Comparison of ENCODE assay signal across 24 mouse cellular contexts in genomic region chr2:112517218-112517617, GRCm38 (mm10). TPM values are rescaled to one million over a fixed set of nuclear protein-coding genes. Genes with fewer than 3 reads are reported as not detected.
DNase-seq lines count a peak whose midpoint lies in the region; ATAC-seq and TF ChIP-seq lines count a peak whose summit lies in the region.
"Had no signal": no experiment of that assay in that cellular context is flagged by ENCODE, and none has a peak within 500 bp of the region (broad histone marks: within the 10 kb centered on the region; RNA-seq: fewer than 3 reads in every experiment).

No protein-coding gene starts in this region.

- H3K4me3 ChIP-seq in MEL (ENCODE audit: control insufficient read depth in 1 of 2, insufficient read depth in 1 of 2, low read depth in 2 of 2, low read length in 2 of 2): no peak overlapping the region
- H3K4me3 ChIP-seq in liver, embryonic 12.5 days: no peak overlapping the region
- H3K4me3 ChIP-seq: embryonic facial prominence, embryonic 10.5 days; embryonic facial prominence, embryonic 12.5 days; forebrain, embryonic 13.5 days; forebrain, embryonic 15.5 days had no signal

- no peak for ATAC-seq in liver, embryonic 12.5 days
- ATAC-seq: forebrain, embryonic 13.5 days; forebrain, embryonic 15.5 days; forebrain, postnatal 0 days had no signal

- TF ChIP-seq POLR2A in MEL (IDR thresholded peaks at IDR 0.05; ENCODE audit: control insufficient read depth in 1 of 2, insufficient read depth in 1 of 2, low read depth in 1 of 2, low read length in 2 of 2, poor library complexity in 1 of 2): no peak

- H3K4me1 ChIP-seq in MEL (ENCODE audit: control insufficient read depth in 1 of 2, insufficient read depth in 2 of 2, low read length in 2 of 2): peaks cover 5 to 8% of the 10 kb centered on the region in 2 experiments; a peak in 3 of 4 replicates
- H3K4me1 ChIP-seq in liver, embryonic 12.5 days: peaks cover 19% of the 10 kb centered on the region; the same call in 1 of the 2 replicates
- H3K4me1 ChIP-seq: embryonic facial prominence, embryonic 10.5 days; embryonic facial prominence, embryonic 12.5 days; forebrain, embryonic 13.5 days; forebrain, embryonic 15.5 days had no signal

- no peaks in the 10 kb centered on the region for H3K9me3 ChIP-seq in MEL (replicated peaks; ENCODE audit: insufficient read depth, low read length)
- H3K9me3 ChIP-seq in liver, embryonic 12.5 days (replicated peaks): no peaks in the 10 kb centered on the region
- H3K9me3 ChIP-seq: embryonic facial prominence, embryonic 10.5 days; embryonic facial prominence, embryonic 12.5 days; forebrain, embryonic 13.5 days; forebrain, embryonic 15.5 days; G1E had no signal

- TF ChIP-seq EP300 in MEL (IDR thresholded peaks at IDR 0.05; ENCODE audit: low read depth in 1 of 2, low read length in 2 of 2): no peak

- peak; percentile 34 for DNase-seq in CD4-positive helper T cell, adult 2 months (ENCODE audit: low read depth, low spot score)
- DNase-seq in CD4-positive, CD25-positive, alpha-beta regulatory T cell, adult 2 months (ENCODE audit: low read depth, low spot score): peak; percentile 65
- DNase-seq in MEL (ENCODE audit: low read depth, low spot score): no peak
- DNase-seq in induced T-regulatory cell, adult 2 months (ENCODE audit: low read depth): peak; percentile 66
- DNase-seq in gastrocnemius, postnatal 36 days: no peak
- no peak for DNase-seq in right cerebral cortex, postnatal 14 days
- no peak for DNase-seq in cerebellum, postnatal 25 days
- DNase-seq: adrenal gland, adult 8-10 months; adrenal gland, postnatal 14 days; adrenal gland, postnatal 36 days; cerebellum, adult 11-12 months; cerebellum, adult 2 months; cerebellum, adult 9-10 months; cerebellum, postnatal 14 days; forebrain, postnatal 0 days had no signal

- H3K27ac ChIP-seq in MEL (ENCODE audit: control insufficient read depth, low read depth, low read length): no peak overlapping the region
- no peak overlapping the region for H3K27ac ChIP-seq in liver, embryonic 12.5 days
- H3K27ac ChIP-seq: embryonic facial prominence, embryonic 10.5 days; embryonic facial prominence, embryonic 12.5 days; forebrain, embryonic 13.5 days; forebrain, embryonic 15.5 days had no signal

- whole genome bisulfite sequencing in liver, embryonic 12.5 days (ENCODE audit: insufficient replicate concordance): 69% methylated on average over 3 of the region's 3 CpGs

- peaks cover 0 to 14% of the 10 kb centered on the region in 2 experiments; a peak in 2 of 4 replicates for H3K36me3 ChIP-seq in MEL (ENCODE audit: control insufficient read depth in 1 of 2, insufficient read depth in 2 of 2, low read length in 2 of 2)
- H3K36me3 ChIP-seq in liver, embryonic 12.5 days: peaks cover 6% of the 10 kb centered on the region; the same call in 1 of the 2 replicates
- H3K36me3 ChIP-seq: embryonic facial prominence, embryonic 10.5 days; embryonic facial prominence, embryonic 12.5 days; forebrain, embryonic 15.5 days had no signal

- H3K9ac ChIP-seq in MEL (ENCODE audit: control insufficient read depth, low read depth, low read length, poor library complexity, severe bottlenecking): no peak overlapping the region
- no peak overlapping the region for H3K9ac ChIP-seq in liver, embryonic 12.5 days
- H3K9ac ChIP-seq: embryonic facial prominence, embryonic 12.5 days; forebrain, embryonic 13.5 days; forebrain, embryonic 15.5 days; forebrain, postnatal 0 days had no signal

- no peak for TF ChIP-seq CTCF in MEL (IDR thresholded peaks at IDR 0.05 in 2 of 3, conservative IDR thresholded peaks at IDR 0.05 in 1 of 3; ENCODE audit: control insufficient read depth in 1 of 3, insufficient read depth in 1 of 3, low read depth in 2 of 3, low read length in 3 of 3, poor library complexity in 1 of 3, severe bottlenecking in 1 of 3)

- TF ChIP-seq RAD21 in MEL (IDR thresholded peaks at IDR 0.05; ENCODE audit: low read depth, low read length): no peak

- H3K27me3 ChIP-seq in MEL (ENCODE audit: control insufficient read depth in 1 of 2, insufficient read depth in 2 of 2, low read length in 2 of 2): no peaks in the 10 kb centered on the region
- H3K27me3 ChIP-seq in liver, embryonic 12.5 days (replicated peaks): no peaks in the 10 kb centered on the region
- H3K27me3 ChIP-seq: CH12.LX; embryonic facial prominence, embryonic 12.5 days; forebrain, embryonic 13.5 days; forebrain, embryonic 15.5 days had no signal

- no peak overlapping the region for H3K4me2 ChIP-seq in liver, embryonic 12.5 days
- H3K4me2 ChIP-seq: embryonic facial prominence, embryonic 12.5 days; forebrain, embryonic 13.5 days; forebrain, embryonic 15.5 days had no signal

- intact Hi-C loops in gastrocnemius, postnatal 36 days (cut with DNase I): no loop called here

- H3K79me2 ChIP-seq in MEL (ENCODE audit: control insufficient read depth, insufficient read depth, low read length, poor library complexity): no peaks in the 10 kb centered on the region

TF ChIP-seq in MEL, 35 proteins besides CTCF, POLR2A, EP300 and RAD21:
- peak; percentile 41 for TF ChIP-seq GATA1 (IDR thresholded peaks at IDR 0.05; ENCODE audit: low read depth, low read length)
- TF ChIP-seq ETS1 (IDR thresholded peaks at IDR 0.05; ENCODE audit: low read depth, low read length): 0 out of 2 replicates have a peak, but pooled peaks have one; percentile 17
- TF ChIP-seq ZKSCAN1 (IDR thresholded peaks at IDR 0.05; ENCODE audit: low read depth, low read length): no peak

RNA-seq across cellular contexts. Expression of gene Aven, which starts 24.5 kb away (rescaled TPM):
- 29.2 and 33.4 TPM in 2 replicates for total RNA-seq in MEL (2012; rRNA removed)
- polyA plus RNA-seq in MEL (2012; ENCODE audit: insufficient read depth in 1 of 2, insufficient read length in 2 of 2, low read depth in 1 of 2, low replicate concordance in 2 of 2, missing spikeins in 1 of 2): 10 to 100 TPM; 50.3 to 72.8 TPM
- 14.2 TPM in 2 replicates for polyA plus RNA-seq in liver, embryonic 12.5 days (2016; fragmentation: Nextera tagmentation; extraction: Ambion mirVana)
- total RNA-seq in gastrocnemius, postnatal 36 days (2021): 10 to 100 TPM; 16.3 to 20.3 TPM

RNA-seq across cellular contexts. Expression of gene Chrm5, which starts 36.6 kb away (rescaled TPM):
- not detected in 2 replicates for total RNA-seq in MEL (2012; rRNA removed)
- polyA plus RNA-seq in MEL (2012; ENCODE audit: insufficient read depth in 1 of 2, insufficient read length in 2 of 2, low read depth in 1 of 2, low replicate concordance in 2 of 2, missing spikeins in 1 of 2): not detected
- not detected in 2 replicates for polyA plus RNA-seq in liver, embryonic 12.5 days (2016; fragmentation: Nextera tagmentation; extraction: Ambion mirVana)
- total RNA-seq in gastrocnemius, postnatal 36 days (2021): not detected
- total RNA-seq: adrenal gland, adult 18-20 months; adrenal gland, adult 8-10 months; adrenal gland, postnatal 14 days; adrenal gland, postnatal 36 days; CH12.LX; G1E had no signal
- polyA plus RNA-seq: C2C12; embryonic facial prominence, embryonic 10.5 days; embryonic facial prominence, embryonic 12.5 days; forebrain, embryonic 13.5 days; G1E had no signal

Comparison
In these comparisons a context has a peak if more than half of its experiments do, and no peak if none do; other contexts are left out.
1. DNase-seq: peak in CD4-positive helper T cell, adult 2 months (single experiment), CD4-positive, CD25-positive, alpha-beta regulatory T cell, adult 2 months (single experiment) and induced T-regulatory cell, adult 2 months (single experiment); none in MEL (single experiment), gastrocnemius, postnatal 36 days (0 of 2), right cerebral cortex, postnatal 14 days (single experiment) and cerebellum, postnatal 25 days (0 of 2).